Mouse (Mus musculus): ENCODE data around the gene Scn4b. TPM values are rescaled to one million over a fixed set of nuclear protein-coding genes. Genes with fewer than 3 reads are reported as not detected.

The Scn4b gene
- total and polyA plus RNA-seq, 2 experiments from 2014 or later: 0.10 to 0.57 TPM

GRCm38 (mm10) chr9:45167903-45168302 lies 29.7 kb downstream of the Scn4b start:
- H3K9ac ChIP-seq (replicated peaks; ENCODE audit: low read depth, low read length): no peak overlapping the region
- H3K4me2 ChIP-seq (ENCODE audit: low read depth, low read length): no peak overlapping the region
- H3K27me3 ChIP-seq (ENCODE audit: control insufficient read depth, insufficient read depth, low read length): no peaks in the 10 kb centered on the region
- no peak overlapping the region for H3K27ac ChIP-seq (ENCODE audit: low read depth)
- ATAC-seq (ENCODE audit: insufficient read depth, low read depth) (no peak), DNase-seq (ENCODE audit: low spot score) (no peak)
- H3K36me3 ChIP-seq (replicated peaks; ENCODE audit: control insufficient read depth, insufficient read depth, low read length): no peaks in the 10 kb centered on the region
- 49% methylated on average over 5 of the region's 5 CpGs for WGBS
- TF ChIP-seq CTCF (IDR thresholded peaks at IDR 0.05; ENCODE audit: low read depth) (no peak), EP300 (IDR thresholded peaks at IDR 0.05; ENCODE audit: low read depth) (no peak)
- H3K4me1 ChIP-seq (ENCODE audit: control insufficient read depth, insufficient read depth): no peaks in the 10 kb centered on the region
- H3K4me3 ChIP-seq (ENCODE audit: low read depth, low read length): no peak overlapping the region
- H3K9me3 ChIP-seq (replicated peaks; ENCODE audit: control insufficient read depth, low read length): peaks cover 3% of the 10 kb centered on the region; the same call in 1 of the 2 replicates

- H3K27me3 ChIP-seq (ENCODE audit: control insufficient read depth, insufficient read depth, low read length): no peaks in the 10 kb centered on the region
- H3K9ac ChIP-seq (replicated peaks; ENCODE audit: low read depth, low read length): no peak overlapping the region
- DNase-seq (ENCODE audit: low spot score): no peak
- H3K4me3 ChIP-seq (ENCODE audit: low read depth, low read length): no peak overlapping the region
- peaks cover 3% of the 10 kb centered on the region; the same call in 1 of the 2 replicates for H3K9me3 ChIP-seq (replicated peaks; ENCODE audit: control insufficient read depth, low read length)
- no peaks in the 10 kb centered on the region for H3K36me3 ChIP-seq (replicated peaks; ENCODE audit: control insufficient read depth, insufficient read depth, low read length)
- TF ChIP-seq EP300 (IDR thresholded peaks at IDR 0.05; ENCODE audit: low read depth): no peak
- no peak overlapping the region for H3K4me2 ChIP-seq (ENCODE audit: low read depth, low read length)
- no peak for ATAC-seq (ENCODE audit: insufficient read depth, low read depth)
- no peaks in the 10 kb centered on the region for H3K4me1 ChIP-seq (ENCODE audit: control insufficient read depth, insufficient read depth)
- H3K27ac ChIP-seq (ENCODE audit: low read depth): no peak overlapping the region
- WGBS: 87% methylated on average over 5 of the region's 5 CpGs
Measured at GRCm38 (mm10) chr9:45170150-45170549, 32.0 kb downstream of the Scn4b start.

- peaks cover 3% of the 10 kb centered on the region; the same call in 1 of the 2 replicates for H3K9me3 ChIP-seq (replicated peaks; ENCODE audit: control insufficient read depth, low read length)
- H3K9ac ChIP-seq (replicated peaks; ENCODE audit: low read depth, low read length): no peak overlapping the region
- H3K36me3 ChIP-seq (replicated peaks; ENCODE audit: control insufficient read depth, insufficient read depth, low read length): no peaks in the 10 kb centered on the region
- no peak overlapping the region for H3K27ac ChIP-seq (ENCODE audit: low read depth)
- no peak for DNase-seq (ENCODE audit: low spot score)
- WGBS: 57% methylated on average over 1 of the region's 1 CpGs
- TF ChIP-seq CTCF (IDR thresholded peaks at IDR 0.05; ENCODE audit: low read depth): no peak
- TF ChIP-seq EP300 (IDR thresholded peaks at IDR 0.05; ENCODE audit: low read depth): no peak
- no peak for ATAC-seq (ENCODE audit: insufficient read depth, low read depth)
- no peak overlapping the region for H3K4me3 ChIP-seq (ENCODE audit: low read depth, low read length)
- H3K4me1 ChIP-seq (ENCODE audit: control insufficient read depth, insufficient read depth): no peaks in the 10 kb centered on the region
- H3K4me2 ChIP-seq (ENCODE audit: low read depth, low read length): no peak overlapping the region
- no peaks in the 10 kb centered on the region for H3K27me3 ChIP-seq (ENCODE audit: control insufficient read depth, insufficient read depth, low read length)
Measured at GRCm38 (mm10) chr9:45171073-45171610, 32.9 kb downstream of the Scn4b start.

DNA sequence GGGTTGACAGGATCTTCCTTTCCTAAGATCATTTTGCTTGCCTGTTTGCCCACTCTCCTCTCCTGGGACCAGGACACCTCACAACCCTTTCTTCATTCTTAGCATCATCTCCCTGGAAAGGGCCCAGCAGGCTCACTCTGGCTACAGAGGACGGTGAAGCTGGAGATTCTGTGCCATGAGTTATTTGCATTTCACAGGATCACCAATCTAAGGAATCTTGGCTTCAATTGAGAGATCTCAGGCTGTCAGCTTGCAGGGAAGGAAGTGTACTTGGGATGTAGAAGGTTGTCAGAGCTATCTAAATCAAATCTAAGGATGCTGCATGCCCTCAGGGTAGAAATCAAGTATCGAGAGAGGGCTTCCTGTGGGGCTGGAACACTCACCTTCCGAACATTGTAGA lies 35.3 kb downstream of the Scn4b start:
- Histone ChIP-seq H3K9ac (replicated peaks; ENCODE audit: low read depth, low read length) (no peak overlapping the region), H3K4me2 (ENCODE audit: low read depth, low read length) (no peak overlapping the region), H3K27me3 (ENCODE audit: control insufficient read depth, insufficient read depth, low read length) (no peaks in the 10 kb centered on the region), H3K27ac (ENCODE audit: low read depth) (no peak overlapping the region), H3K9me3 (replicated peaks; ENCODE audit: control insufficient read depth, low read length) (peaks cover 3% of the 10 kb centered on the region; the same call in 1 of the 2 replicates), H3K4me1 (ENCODE audit: control insufficient read depth, insufficient read depth) (no peaks in the 10 kb centered on the region), H3K4me3 (ENCODE audit: low read depth, low read length) (no peak overlapping the region), H3K36me3 (replicated peaks; ENCODE audit: control insufficient read depth, insufficient read depth, low read length) (no peaks in the 10 kb centered on the region)
- TF ChIP-seq EP300 (IDR thresholded peaks at IDR 0.05; ENCODE audit: low read depth) (no peak), CTCF (IDR thresholded peaks at IDR 0.05; ENCODE audit: low read depth) (no peak)
- 56% methylated on average over 3 of the region's 3 CpGs for WGBS
- DNase-seq (ENCODE audit: low spot score) (no peak), ATAC-seq (ENCODE audit: insufficient read depth, low read depth) (no peak)

GRCm38 (mm10) chr9:45179282-45179681 lies 41.1 kb downstream of the Scn4b start:
- ATAC-seq (ENCODE audit: insufficient read depth, low read depth): no peak
- 66% methylated on average over 5 of the region's 5 CpGs for WGBS
- TF ChIP-seq EP300 (IDR thresholded peaks at IDR 0.05; ENCODE audit: low read depth): no peak
- TF ChIP-seq CTCF (IDR thresholded peaks at IDR 0.05; ENCODE audit: low read depth): no peak

DNA sequence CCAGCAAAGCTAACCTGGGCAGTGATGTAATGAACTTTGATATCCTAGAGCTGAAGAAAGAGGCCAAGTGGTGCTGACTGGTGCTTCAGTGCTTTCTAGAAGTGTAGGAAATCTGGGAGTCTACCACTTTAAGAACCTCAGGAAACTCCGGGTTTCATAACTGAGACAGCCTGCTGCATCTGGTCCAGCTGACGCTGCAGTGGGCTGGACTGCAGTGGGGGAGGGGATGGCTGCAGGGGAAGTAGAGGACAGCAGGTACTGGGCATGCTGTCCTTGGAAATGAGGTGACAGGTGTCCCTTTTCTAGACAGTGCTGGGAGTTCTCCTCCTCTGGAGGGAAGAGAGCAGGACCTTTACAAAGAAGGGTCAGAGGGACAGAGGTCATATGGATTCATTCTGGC lies 43.6 kb downstream of the Scn4b start, which contains the start of gene BC049352:
Gene BC049352 (plus strand): TSS at position 238 of the 400 bp plus-strand sequence.
- Histone ChIP-seq H3K27ac (ENCODE audit: low read depth) (no peak within 1 kb of the TSS), H3K27me3 (ENCODE audit: control insufficient read depth, insufficient read depth, low read length) (no peaks in the 10 kb centered on the region), H3K4me2 (ENCODE audit: low read depth, low read length) (no peak within 1 kb of the TSS), H3K9ac (replicated peaks; ENCODE audit: low read depth, low read length) (no peak within 1 kb of the TSS), H3K4me1 (ENCODE audit: control insufficient read depth, insufficient read depth) (no peaks in the 10 kb centered on the region), H3K4me3 (ENCODE audit: low read depth, low read length) (no peak within 1 kb of the TSS), H3K36me3 (replicated peaks; ENCODE audit: control insufficient read depth, insufficient read depth, low read length) (no peaks in the 10 kb centered on the region), H3K9me3 (replicated peaks; ENCODE audit: control insufficient read depth, low read length) (no peaks in the 10 kb centered on the region)
- TF ChIP-seq CTCF (IDR thresholded peaks at IDR 0.05; ENCODE audit: low read depth) (no peak), EP300 (IDR thresholded peaks at IDR 0.05; ENCODE audit: low read depth) (no peak)
- DNase-seq (ENCODE audit: low spot score) (no peak), ATAC-seq (ENCODE audit: insufficient read depth, low read depth) (no peak)
- WGBS: 11% methylated on average over 2 of the region's 2 CpGs

More at GRCm38 (mm10) chr9:45179282-45179681, 41.1 kb downstream of the Scn4b start:
- no peaks in the 10 kb centered on the region for H3K9me3 ChIP-seq (replicated peaks; ENCODE audit: control insufficient read depth, low read length)
- H3K4me2 ChIP-seq (ENCODE audit: low read depth, low read length): no peak overlapping the region
- no peaks in the 10 kb centered on the region for H3K27me3 ChIP-seq (ENCODE audit: control insufficient read depth, insufficient read depth, low read length)
- no peak overlapping the region for H3K27ac ChIP-seq (ENCODE audit: low read depth)
- H3K36me3 ChIP-seq (replicated peaks; ENCODE audit: control insufficient read depth, insufficient read depth, low read length): no peaks in the 10 kb centered on the region
- no peak for DNase-seq (ENCODE audit: low spot score)
- H3K4me3 ChIP-seq (ENCODE audit: low read depth, low read length): no peak overlapping the region
- no peak overlapping the region for H3K9ac ChIP-seq (replicated peaks; ENCODE audit: low read depth, low read length)
- H3K4me1 ChIP-seq (ENCODE audit: control insufficient read depth, insufficient read depth): no peaks in the 10 kb centered on the region
